In genomic region chr13:54323307-54324165, GRCm38 (mm10) we compare ENCODE assay signal across 10 mouse cellular contexts. TPM values are rescaled to one million over a fixed set of nuclear protein-coding genes. Genes with fewer than 3 reads are reported as not detected.
A peak's percentile ranks its signal among the peaks of the same experiment; 100 is the strongest.
DNase-seq lines count a peak whose midpoint lies in the region; ATAC-seq and TF ChIP-seq lines count a peak whose summit lies in the region.
"Had no signal": no experiment of that assay in that cellular context is flagged by ENCODE, and none has a peak within 500 bp of the region (broad histone marks: within the 10 kb centered on the region; RNA-seq: fewer than 3 reads in every experiment).

No protein-coding gene starts in this region.

- 0 out of 2 replicates have a peak, but pooled peaks cover 4% of the 10 kb centered on the region for H3K36me3 ChIP-seq in forebrain, embryonic 13.5 days (ENCODE audit: poor library complexity, severe bottlenecking)
- no peaks in the 10 kb centered on the region for H3K36me3 ChIP-seq in midbrain, embryonic 11.5 days (ENCODE audit: control insufficient read depth, insufficient read depth, low read length)
- H3K36me3 ChIP-seq: G1E had no signal

- H3K9me3 ChIP-seq in forebrain, embryonic 13.5 days (replicated peaks), result no peaks in the 10 kb centered on the region
- no peaks in the 10 kb centered on the region for H3K9me3 ChIP-seq in midbrain, embryonic 11.5 days (ENCODE audit: control insufficient read depth, low read length)

- 62% methylated on average over 13 of the region's 13 CpGs for WGBS in forebrain, embryonic 13.5 days
- whole genome bisulfite sequencing in midbrain, embryonic 11.5 days, result 71% methylated on average over 13 of the region's 13 CpGs

- intact Hi-C loops in left cerebral cortex, adult 2 months (cut with DNase I), result loop anchor here (5.0 kb wide), 1 partner anchor 124 kb away; no protein-coding TSS in a partner anchor

- no peak for ATAC-seq in forebrain, embryonic 13.5 days
- no peak for ATAC-seq in midbrain, embryonic 11.5 days (ENCODE audit: low FRiP score)
- no peak; the same call in 1 of the 2 replicates for ATAC-seq in megakaryocyte-erythroid progenitor cell, adult 5-6 weeks (replicated peaks; ENCODE audit: low FRiP score, low TSS enrichment, poor library complexity, severe bottlenecking)

- H3K4me1 ChIP-seq in forebrain, embryonic 13.5 days, result peaks cover 61% of the 10 kb centered on the region
- peaks cover 29% of the 10 kb centered on the region for H3K4me1 ChIP-seq in midbrain, embryonic 11.5 days (ENCODE audit: control insufficient read depth, insufficient read depth, low read length)

- no peak for DNase-seq in left cerebral cortex, adult 2 months (ENCODE audit: extremely low spot score in 1 of 2, low spot score in 2 of 2)
- no peak for DNase-seq in left cerebral cortex, adult 8-10 months (ENCODE audit: low spot score in 2 of 2)
- DNase-seq in MEL-GATA-1-ER (ENCODE audit: extremely low read depth, low read depth), result peak; percentile 85
- DNase-seq in midbrain, embryonic 11.5 days (ENCODE audit: low spot score, missing footprints), result no peak
- no peak for DNase-seq in testis, postnatal 10 days (ENCODE audit: low spot score)

- no peak for TF ChIP-seq CTCF in left cerebral cortex, adult 2 months (IDR thresholded peaks at IDR 0.05)

- H3K9ac ChIP-seq in forebrain, embryonic 13.5 days, result no peak overlapping the region
- H3K9ac ChIP-seq in midbrain, embryonic 11.5 days (ENCODE audit: low read length), result no peak overlapping the region

- H3K27me3 ChIP-seq in forebrain, embryonic 13.5 days, result no peaks in the 10 kb centered on the region
- no peaks in the 10 kb centered on the region for H3K27me3 ChIP-seq in midbrain, embryonic 11.5 days (ENCODE audit: control insufficient read depth, insufficient read depth, low read length)

- H3K4me3 ChIP-seq in left cerebral cortex, adult 2 months, result no peak overlapping the region
- H3K4me3 ChIP-seq in forebrain, embryonic 13.5 days, result no peak overlapping the region
- no peak overlapping the region for H3K4me3 ChIP-seq in midbrain, embryonic 11.5 days (ENCODE audit: low read depth, low read length)
- H3K4me3 ChIP-seq: heart, adult 2 months had no signal

- H3K4me2 ChIP-seq in forebrain, embryonic 13.5 days, result no peak overlapping the region
- H3K4me2 ChIP-seq in midbrain, embryonic 11.5 days, result no peak overlapping the region

- peak overlapping the region; percentile 28 for H3K27ac ChIP-seq in left cerebral cortex, adult 2 months
- H3K27ac ChIP-seq in forebrain, embryonic 13.5 days, result peak overlapping the region; percentile 84
- peak overlapping the region; percentile 28 for H3K27ac ChIP-seq in midbrain, embryonic 11.5 days (ENCODE audit: low read depth, low read length)
- H3K27ac ChIP-seq: heart, adult 2 months; kidney, postnatal 0 days had no signal

RNA-seq across cellular contexts. Expression of gene Cplx2, which starts 47.6 kb away (rescaled TPM):
- 100 to 1,000 TPM; 798 to 848 TPM for total RNA-seq in left cerebral cortex, adult 2 months (2021)
- 100 to 1,000 TPM; 781 to 858 (median 827) TPM for total RNA-seq in left cerebral cortex, adult 8-10 months (2022)
- 20.0 and 22.8 TPM in 2 replicates for polyA plus RNA-seq in forebrain, embryonic 13.5 days (2015; fragmentation: Nextera tagmentation; extraction: Ambion mirVana)
- 14.7 and 14.8 TPM in 2 replicates for polyA plus RNA-seq in midbrain, embryonic 11.5 days (2014; fragmentation: Nextera tagmentation; extraction: Ambion mirVana)
- 3.8 and 17.6 TPM in 2 replicates for total RNA-seq in megakaryocyte-erythroid progenitor cell, adult 5-6 weeks (2014; fragmentation: Nextera tagmentation)
- total RNA-seq in megakaryocyte-erythroid progenitor cell, adult 5-6 weeks (2017), result 2.1 and 3.0 TPM in 2 replicates
- total RNA-seq: G1E had no signal
- polyA plus RNA-seq: G1E had no signal

Comparison
In these comparisons a context has a peak if more than half of its experiments do, and no peak if none do; other contexts are left out.
1. H3K27ac ChIP-seq: peak in every context shown above with its lines; median percentile 84 in forebrain, embryonic 13.5 days; 28 in left cerebral cortex, adult 2 months; 28 in midbrain, embryonic 11.5 days.
2. RNA of gene Cplx2, which starts 47.6 kb away (total RNA-seq): 798 to 848 TPM in left cerebral cortex, adult 2 months and 781 to 858 TPM in left cerebral cortex, adult 8-10 months; 2.1 to 17.6 TPM in megakaryocyte-erythroid progenitor cell, adult 5-6 weeks; every median in the first group is over 10 times any median in the second.